Mouse (Mus musculus): ENCODE data around the gene Nin.
"Not testable (repeated sequence)": the region's sequence is repeated elsewhere in the genome, so short reads cannot be mapped to it uniquely, and the experiment has no call there.

The Nin gene

DNA sequence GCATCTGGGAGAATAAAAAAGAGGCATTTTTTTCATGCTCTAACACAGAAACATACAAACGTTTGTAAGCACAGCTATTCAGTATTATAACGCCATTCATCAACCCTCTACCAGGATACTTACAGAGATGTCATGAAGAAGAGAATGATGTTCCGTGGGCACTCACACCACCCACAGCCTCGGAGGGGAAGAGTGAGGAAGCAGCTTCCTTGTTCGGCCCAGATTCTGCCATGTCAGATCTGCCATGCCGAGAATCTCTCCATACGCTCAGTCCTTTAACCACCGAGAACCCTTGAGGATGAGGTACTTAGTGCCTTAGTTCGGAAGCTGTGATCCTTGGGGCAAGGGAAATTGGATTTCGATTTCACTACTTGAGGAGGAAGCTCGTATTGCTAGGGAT is at the start of gene Nin:
Nin (minus strand) TSS at position 367 of the 400 bp plus-strand sequence.
- DNase-seq (ENCODE audit: extremely low read depth, low read depth, low spot score): no peak

DNA sequence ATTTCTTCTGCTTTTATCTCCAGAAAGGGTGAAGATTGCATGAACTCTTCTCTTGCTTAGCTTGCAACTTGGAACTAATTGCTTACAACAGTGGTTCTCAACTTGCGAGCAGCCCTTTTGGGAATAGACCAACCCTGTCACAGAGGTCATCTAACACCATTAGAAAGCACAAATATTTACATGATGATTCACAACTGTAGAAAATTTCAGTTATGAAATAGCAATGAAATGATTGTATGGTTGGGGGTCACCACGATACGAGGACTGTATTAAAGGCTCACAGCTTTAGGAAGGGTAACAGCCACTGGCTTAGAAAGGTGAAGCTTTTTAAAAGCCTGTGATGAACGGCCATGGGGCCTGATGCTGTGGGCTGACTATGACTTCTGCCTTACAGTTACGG is 47.5 kb upstream of the Nin start:
- no peak for DNase-seq (ENCODE audit: extremely low read depth, low read depth, low spot score)

DNA sequence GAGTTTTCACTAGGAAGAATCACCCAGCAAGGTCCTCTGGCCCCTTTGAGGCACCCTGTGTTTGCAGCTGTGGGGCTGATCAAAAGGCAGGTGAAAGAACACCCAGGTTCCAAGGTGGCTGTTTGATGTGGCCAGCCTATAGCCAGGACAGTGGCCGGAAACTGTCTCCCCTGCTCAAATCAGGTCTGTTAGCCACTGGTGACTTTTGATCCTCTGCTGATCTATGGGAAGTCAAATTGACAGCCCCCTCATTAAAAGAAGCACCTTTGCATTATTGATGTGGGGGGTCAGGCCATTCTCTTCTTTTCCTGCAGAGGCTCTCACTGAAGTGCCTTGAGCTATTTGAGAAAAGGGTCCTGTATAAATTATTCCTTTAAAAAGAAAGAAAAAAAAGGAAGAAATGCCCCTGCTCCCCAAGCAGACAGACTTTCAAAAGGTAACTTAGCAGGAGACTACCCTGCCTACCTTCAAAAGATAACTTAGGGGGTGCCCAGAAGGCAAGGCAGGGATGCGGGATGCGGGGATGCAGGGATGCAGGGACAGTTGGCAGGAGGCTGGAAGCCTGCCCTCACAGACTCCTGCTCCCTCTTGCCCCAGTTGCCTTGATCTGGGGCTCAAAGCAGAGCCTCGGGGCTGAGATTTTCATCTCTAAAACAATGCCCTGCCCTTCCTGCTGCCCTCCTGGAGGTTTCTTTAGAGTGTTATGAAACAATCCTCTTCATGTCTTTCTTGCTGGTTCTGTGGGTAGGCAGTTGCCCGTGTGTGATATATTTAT is 44.0 kb upstream of the Nin start:
- no peak for DNase-seq (ENCODE audit: extremely low read depth, low read depth, low spot score)

DNA sequence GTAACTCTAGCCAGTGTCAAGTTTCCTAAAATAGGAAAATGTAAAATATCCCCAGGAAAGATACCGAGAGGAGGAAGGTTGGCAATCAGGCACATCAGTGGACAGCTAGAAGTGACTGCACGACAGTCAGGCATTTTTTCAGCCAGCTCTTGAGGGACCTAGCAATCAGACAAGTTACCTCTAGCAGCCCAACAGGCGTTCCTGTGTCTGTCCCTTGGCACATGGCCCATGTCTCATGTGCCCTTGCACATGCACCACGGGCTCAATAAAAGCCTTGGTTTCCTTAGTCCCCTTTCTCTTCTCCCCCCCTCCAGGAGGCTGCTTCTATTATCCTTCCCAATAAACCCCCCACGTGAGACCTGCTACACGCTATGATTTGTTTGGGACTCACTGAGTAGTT is 42.7 kb upstream of the Nin start:
- no peak for DNase-seq (ENCODE audit: extremely low read depth, low read depth, low spot score)

DNA sequence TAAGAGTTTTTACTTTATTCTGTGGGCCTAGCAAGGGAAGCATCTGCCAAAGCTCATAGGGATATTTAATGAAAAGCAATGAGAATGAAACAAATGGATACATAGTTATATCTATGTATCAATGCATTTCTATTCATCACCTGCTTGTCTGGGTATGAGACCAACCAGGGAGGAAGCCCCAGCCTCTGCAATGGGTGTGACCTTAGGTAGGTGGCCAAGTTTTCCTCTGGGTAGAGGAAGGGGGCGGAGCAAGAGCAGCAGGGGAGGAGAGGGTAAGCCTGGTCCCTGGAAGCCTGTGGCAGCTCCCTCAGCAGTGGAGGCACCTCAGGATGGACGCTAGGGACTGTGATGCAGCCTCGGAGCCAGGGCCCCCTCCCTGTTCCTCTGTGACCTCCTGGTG is 40.3 kb upstream of the Nin start, which contains the start of gene Abhd12b:
Abhd12b (plus strand) TSS at position 301 of the 400 bp plus-strand sequence.
- no peak for DNase-seq (ENCODE audit: extremely low read depth, low read depth, low spot score)

DNA sequence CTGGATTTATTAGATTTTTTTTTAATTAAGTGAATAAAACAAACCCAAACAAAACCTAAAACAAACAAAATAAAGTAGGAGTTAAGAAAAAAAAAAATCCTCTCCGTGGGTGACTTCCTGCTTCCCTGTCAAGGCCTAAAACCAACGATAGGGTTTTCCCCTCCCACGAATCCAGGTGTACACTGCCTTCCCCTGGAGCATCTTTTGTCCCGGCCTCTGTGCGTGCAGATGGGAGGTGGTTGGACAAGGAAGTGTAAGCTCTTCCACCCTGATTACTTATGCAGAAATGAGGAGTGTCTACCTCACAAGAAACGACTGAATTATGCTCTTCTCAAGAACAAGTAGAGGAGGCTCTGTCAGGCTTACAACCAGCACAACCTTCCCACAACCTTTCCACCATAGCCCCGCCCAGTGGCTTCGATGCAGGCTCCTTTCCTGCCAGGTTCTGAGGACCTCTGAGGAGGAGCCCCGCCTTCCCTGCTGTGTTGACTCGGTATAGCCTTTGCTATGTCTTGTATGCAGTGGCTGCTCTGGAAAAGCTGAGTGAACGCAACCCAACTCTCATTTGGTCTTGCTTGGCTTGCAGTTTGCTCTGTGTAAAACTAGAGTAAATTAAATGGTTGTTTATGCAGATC is 35.2 kb upstream of the Nin start:
- no peak for DNase-seq (ENCODE audit: extremely low read depth, low read depth, low spot score)

DNA sequence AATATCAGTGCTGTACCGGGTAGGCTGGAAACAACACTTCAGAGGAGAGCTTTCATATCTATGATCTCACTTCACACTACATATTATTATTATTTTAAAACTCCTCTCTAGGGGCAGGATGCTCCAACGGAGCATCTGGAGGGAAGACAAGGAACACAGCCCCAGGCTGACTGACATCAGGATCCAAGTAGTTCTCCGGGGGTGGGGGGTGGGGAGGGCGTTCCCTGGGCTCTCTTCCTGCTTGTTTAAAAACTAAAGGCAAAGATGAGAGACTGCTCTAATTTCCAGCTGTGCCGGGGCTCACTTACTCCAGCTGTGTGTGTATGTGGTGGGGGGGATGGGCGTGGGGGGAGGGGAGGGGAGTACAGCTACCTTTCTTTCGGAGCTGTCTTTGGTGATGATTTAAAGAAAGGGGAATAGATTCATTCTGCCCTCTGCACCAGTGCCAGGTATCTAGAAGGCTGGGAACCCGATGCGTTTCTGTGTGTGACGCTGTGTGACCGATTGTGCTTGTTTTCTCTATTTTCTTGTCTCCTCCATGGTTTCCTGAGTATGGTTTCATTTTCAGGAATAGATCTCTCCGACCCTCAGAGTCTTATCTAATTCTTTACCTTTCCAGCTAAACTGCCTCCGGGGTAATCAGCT is 34.6 kb upstream of the Nin start:
- DNase-seq (ENCODE audit: extremely low read depth, low read depth, low spot score): no peak

DNA sequence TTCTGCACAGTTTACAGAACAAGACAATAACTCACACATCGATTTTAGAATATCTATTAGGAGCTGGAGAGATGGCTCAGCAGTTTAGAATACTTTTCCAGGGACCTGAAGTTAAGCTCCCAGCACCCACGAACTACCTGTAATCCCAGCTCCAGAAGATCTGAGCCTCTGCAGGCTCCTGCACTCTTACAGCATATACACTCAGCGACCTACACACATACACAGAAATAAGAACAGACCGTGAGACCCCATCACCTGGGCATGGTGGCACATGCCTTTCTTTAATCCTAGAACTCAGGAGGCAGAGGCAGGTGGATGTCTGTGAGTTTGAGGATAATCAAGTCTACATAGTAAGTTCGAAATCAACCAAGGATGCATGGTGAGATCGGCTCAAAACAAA is 32.1 kb upstream of the Nin start:
- no peak for DNase-seq (ENCODE audit: extremely low read depth, low read depth, low spot score)

DNA sequence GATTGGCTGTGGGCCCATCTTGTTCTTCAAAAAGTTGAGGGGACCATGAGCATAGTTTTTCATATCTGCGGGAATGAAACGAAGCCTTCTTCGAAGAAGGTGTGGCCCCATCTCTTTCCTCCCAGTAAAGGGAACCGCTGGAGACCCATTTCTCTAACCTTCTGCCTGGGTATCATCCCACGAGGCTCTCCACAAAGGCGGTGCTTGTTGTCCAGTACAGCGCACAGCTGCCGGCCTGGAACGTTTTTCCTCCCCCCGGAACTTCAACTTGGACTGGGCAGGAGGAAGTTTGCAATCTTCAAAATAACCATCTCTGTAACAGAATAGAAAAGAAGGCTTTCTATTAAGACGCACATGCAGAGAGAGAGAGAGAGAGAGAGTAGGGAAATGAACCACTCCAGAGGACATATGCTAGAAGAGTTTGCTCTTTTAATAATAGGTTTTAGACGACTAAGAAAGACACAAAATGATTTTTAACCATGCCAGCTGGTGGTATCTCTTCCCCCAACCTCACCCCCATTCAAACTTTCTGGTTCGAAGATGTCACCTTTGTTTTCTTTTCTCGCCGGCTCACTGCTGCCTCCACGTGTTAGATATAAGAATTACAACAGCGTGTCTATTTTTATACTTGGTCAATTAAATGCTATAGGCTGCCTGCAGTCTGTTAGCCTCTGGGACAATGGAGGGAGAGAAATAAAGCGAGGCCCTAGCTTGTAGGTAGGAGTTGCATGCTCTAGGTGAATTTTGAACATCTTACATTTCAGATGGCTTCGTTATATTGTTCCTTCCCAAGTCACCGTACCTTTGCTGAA is 31.3 kb upstream of the Nin start:
- DNase-seq (ENCODE audit: extremely low read depth, low read depth, low spot score): no peak

DNA sequence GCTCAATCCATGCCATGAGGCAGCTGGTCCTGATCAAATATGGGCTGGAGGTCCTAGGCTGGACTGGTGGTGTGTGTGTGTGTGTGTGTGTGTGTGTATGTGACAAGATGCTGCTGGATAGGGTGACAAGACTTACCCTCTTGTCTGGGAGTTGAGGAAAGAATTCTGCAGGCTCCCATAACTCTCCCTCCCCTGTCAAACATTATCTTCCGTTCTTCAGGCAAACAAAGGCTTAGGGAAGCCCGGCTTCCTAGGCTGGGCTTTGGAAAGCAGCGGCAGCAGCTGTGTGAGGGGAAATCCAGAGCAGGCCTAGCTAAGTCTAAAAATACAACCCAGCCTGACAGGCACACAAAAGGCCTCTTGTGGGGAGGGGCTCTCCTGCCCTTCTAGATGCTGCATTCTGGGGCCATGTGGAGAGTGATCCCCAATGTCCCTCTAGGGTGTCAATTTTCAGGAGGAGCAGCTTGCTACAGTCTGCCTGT is 30.6 kb upstream of the Nin start:
- DNase-seq (ENCODE audit: extremely low read depth, low read depth, low spot score): not testable (repeated sequence)

DNA sequence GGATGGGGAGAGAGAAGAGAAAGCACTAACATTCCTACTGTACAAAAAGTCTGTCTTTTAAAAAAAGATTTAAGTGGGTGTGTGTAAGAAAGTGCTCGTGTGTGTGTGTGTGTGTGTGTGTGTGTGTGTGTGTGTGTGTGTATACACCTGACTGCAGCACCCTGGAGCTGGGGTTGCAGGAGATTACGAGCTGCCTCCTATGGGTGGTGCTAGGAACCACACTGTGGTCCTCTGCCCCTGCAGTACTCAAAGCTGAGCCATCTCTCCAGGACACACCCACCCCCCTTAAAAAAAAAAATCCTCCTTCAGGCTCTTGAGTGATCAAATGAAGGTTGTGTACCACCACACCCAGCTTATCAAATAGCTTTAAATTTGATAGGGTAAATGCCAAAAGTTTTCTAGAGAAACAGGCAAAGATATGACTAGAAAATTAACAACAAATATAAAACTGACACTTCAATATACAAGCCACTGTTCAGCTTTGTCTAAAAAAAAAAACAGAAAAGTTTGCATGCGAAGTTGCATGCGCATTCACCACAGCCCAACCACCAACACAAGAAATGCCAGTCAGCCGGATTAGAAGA is 27.6 kb upstream of the Nin start:
- DNase-seq (ENCODE audit: extremely low read depth, low read depth, low spot score): no peak

DNA sequence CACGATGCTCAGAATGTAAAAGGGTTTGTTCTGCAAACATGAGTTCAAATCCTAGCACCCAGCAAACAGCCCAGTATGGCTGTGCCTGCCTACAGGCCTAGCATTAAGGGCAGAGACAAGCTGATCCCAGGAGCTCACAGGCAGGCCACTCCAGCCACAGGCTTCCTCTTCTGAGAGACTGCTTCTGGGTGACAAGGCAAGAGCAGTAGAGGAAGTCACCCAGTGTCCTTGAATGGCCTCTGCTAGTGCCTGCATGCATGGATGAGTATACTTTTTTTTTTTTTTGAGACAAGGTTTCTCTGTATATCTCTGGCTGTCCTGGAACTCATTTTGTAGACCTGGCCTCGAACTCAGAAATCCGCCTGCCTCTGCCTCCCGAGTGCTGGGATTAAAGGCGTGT is 27.0 kb upstream of the Nin start:
- DNase-seq (ENCODE audit: extremely low read depth, low read depth, low spot score): no peak

DNA sequence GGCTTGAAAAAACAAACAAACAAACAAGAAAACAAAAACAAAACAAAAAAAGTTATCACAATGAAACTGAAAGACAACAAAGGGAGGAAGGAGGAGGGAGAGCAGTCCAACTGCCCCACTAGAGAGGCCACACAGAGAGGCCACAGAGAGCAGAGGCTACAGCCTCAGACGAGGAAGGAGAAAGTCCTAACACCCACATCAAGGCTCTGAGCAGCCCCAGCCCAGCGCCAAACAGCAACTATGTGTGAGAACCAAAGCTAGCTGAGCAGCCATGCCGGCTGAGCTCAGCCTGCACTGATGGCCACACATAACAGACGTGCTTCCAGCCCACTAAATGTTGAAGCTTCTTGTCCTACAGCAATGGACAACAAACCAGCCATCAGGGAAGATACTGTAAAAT is 26.4 kb upstream of the Nin start:
- no peak for DNase-seq (ENCODE audit: extremely low read depth, low read depth, low spot score)

DNA sequence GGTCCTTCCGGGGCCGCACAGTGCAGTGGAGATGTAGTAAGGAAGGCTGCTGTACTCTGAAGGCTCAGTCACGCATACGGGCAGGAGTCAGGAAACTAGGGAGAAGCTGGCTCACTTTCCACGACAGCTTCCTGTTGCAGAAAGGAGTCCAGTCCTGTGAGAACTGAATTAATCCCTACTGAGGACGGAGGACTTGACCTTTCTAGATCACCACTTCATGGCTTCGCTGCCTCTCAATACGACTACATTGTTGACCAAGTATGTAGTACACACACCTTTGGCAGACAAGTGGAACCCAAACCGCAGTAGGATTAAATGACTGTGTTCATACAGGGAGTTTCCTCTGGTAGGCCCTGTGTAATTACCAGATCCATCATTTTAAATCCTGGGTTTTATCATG is 24.1 kb upstream of the Nin start:
- no peak for DNase-seq (ENCODE audit: extremely low read depth, low read depth, low spot score)

DNA sequence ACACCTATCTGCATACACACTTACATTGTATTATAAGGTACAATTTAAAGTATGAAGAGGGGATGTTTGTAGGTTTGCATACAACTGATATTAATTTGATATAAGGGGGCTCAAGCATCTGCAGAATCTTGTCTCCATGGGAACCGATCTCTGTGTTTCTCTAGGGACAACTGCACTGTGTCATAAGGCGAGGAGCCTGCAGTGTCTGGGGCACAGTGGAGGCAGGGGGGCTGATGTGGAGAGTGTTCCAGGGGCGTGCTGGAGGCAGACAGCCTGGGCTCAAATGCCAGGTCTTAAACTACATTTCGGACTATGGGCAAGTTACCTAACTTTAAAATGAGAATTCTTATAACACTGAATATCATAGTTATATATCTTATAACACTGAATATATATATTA is 23.6 kb upstream of the Nin start:
- DNase-seq (ENCODE audit: extremely low read depth, low read depth, low spot score): no peak

DNA sequence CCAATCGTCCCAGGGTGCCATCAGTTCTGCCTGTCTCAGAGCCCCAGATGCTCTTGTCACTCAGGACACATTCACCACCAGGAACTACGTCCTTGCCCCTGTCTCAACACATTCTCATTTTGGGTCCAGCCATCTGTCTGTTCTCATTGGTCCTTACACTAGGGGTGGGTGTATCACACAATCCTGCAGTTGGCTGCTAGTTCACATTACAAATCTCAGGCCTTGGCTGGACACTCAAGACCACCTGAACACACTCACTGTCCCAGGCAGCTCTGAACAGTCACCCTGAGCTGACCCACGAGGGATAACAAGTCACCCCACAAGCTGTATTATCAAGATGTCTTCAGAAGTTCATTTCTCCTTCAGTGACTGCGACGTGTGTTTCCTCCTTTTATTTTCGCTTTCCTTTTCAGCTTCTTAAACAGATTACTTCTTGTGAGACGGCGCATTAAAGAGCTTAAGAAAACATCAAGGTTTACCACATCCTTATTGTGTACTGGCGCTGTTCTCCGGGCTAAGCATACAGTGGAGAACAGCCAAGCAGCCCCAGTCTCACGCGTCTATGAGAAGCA is 22.8 kb upstream of the Nin start:
- DNase-seq (ENCODE audit: extremely low read depth, low read depth, low spot score): no peak

DNA sequence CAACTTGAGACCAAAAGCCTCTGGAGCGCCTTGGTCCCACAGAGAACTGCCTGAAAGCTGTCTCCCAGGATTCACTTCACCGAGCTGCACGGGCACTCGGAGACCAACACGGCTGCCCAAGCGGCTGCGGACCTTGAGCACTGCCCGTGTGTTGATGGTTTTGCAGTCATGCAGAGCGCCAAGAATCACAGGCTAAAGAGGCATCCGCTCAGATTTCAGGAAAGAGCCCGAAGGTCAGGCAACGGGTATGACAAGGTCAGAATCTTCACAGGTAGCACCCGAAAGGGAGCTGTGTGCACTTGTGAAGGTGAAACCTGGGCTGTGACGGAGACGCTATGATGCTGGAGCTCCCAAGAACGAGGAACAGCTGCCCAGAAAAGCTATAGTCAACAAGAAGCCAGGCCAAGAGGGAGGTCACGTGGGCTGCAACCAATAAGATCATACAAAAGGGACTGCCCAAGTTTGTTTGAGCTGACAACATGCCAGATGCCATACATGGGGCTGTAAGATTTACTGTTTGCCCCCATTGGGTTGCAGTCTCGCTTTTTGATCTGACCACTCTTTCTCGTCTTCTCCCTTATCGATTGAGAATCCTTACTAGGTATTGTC is 21.2 kb upstream of the Nin start:
- DNase-seq (ENCODE audit: extremely low read depth, low read depth, low spot score): no peak

DNA sequence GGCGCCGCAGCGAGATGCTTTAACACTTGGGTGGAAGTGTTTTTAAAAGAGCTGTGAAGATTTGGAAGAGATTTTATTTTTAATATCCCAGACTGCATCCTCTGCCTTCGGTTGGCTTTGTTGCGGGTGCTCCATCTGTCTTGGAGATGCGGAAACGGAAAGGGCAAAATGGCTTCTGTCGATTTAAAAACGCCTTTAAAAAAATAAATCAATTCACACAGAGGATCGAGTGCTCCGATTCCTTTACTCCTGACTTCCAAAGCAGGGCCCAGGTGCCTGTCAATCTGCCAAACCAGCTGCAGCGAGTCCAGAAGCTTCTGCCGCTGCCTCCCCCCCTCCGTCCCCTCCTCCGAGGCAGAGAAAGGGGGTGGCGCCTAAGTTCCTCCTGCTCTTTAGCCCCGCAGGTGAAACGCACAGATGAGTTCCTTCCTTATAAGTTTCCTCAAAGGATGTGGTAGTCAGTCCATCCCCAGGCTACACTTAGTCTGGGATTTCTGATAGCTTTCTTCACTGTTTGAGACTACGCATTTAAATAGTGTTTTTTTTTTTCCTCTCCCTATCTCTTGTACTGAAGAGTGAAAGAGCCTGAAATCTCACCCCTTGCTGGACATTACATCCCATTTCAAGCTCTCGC is 17.6 kb upstream of the Nin start:
- DNase-seq (ENCODE audit: extremely low read depth, low read depth, low spot score): no peak

DNA sequence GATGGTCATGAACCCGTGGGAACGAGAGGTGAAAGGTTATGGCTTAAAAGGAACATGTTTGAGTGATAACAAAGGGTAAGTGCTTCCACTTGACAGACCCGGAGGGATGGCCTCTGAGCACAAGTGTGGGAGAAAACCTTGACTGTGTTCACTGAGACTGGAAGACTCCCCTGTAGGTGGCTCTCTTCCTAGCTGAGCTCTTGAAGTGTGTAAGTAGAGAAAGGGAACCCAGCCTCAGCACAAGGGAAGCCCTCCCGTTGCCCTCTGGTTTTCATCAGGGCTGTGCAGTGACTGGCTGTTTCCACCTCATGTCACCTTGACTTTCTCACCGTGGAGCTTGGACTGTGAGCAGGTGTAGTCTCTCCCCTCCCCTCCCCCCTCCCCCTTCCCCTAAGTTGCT is 15.6 kb upstream of the Nin start:
- DNase-seq (ENCODE audit: extremely low read depth, low read depth, low spot score): no peak

DNA sequence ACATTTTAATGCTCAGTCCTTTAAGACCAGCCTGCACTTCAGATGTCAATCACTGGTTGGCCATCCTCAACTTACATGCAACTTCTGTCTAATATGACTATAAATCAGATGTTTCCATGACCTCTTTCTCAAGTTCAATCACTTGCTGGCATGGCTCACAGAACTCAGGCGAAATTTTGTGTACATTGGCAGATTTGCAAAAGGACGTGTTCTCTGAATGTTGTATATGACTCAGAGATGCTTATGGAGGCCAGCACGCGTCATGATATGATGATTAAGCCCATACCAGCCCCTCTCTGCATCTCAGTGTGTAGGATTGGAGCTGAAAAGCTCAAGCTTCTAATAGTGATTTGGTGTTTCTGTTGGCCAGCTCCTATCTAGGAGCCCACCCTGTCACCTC is 13.1 kb upstream of the Nin start:
- no peak for DNase-seq (ENCODE audit: extremely low read depth, low read depth, low spot score)
